Mouse (Mus musculus) heart, adult 9 months (tissue): ENCODE results near the gene Itpr2.
A peak's percentile ranks its signal among the peaks of the same experiment; 100 is the strongest.

Experiments used
- DNase-seq, 2 experiments: peaks; one replicate each; pipeline ENCODE4 v3.0.0; 2022; ENCODE audit warnings: low spot score in 2 of 2

Gene Itpr2

DNA sequence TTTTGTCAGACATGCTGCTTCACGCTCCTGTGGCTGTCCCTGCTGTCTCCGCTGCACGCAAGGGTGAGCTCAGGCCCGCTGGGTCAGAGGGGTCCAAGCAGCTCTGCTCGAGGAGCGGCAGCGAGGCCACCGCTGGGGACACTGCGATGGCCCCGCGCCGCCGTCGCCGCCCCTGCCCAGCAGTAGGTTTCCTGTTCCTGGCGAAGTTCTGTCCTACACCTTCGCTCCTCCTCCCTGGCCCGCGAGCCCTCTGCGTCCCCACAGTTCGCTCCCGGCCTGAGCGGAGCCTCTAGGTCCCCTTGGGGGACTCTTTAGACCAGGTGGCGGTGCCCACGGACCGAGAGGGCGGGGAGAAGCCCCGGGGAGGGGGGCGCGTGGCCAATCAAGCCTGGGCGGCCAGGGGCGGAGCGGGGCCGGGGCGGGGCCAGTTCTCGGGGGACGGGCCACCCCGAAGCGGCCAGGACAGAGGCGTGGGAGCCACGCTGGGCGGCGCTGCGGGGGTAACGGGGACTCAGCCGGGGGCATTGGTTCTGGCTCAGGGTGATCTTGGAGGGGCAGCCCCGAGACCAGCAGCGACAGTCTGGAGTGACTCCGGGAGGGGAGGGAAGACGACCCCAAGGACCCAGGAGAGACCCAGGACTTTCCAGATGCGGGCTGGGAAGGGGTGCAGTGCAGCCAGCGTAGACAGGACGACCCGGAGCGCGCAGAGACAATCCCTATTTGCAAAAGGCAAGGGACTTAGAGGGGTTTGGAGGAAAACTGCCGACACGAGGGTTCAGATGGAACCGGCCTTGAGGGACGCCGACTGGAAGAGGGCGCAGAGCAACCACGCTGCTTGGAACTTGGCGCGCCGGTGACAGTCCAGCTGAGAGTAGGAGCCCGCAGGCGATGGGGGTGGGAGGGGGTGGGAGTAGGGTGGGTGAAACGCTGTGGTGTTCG lies at the start of gene Itpr2:
Itpr2 (minus strand) TSS at position 358 of the 939 bp plus-strand sequence.
- peak; percentile 92 for DNase-seq

DNA sequence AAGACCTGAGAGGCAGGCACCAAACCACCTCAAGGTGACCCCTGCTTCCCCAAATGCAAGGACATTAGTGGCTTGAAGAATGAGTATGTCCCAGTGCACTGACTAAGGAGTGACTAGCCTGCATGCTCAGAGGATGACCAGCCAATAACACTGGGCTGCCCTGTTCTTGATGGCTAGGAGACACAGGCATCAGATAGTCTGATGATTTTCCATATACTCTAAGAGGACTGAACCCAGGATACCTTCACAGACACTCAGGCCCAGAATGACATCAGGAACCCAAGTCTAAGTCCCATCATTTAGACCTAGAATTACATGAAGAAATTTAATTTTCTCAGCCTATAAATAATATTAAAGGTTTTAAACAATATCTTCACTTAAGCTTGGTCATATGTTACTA lies 49.3 kb upstream of the Itpr2 start:
- DNase-seq, result no peak

DNA sequence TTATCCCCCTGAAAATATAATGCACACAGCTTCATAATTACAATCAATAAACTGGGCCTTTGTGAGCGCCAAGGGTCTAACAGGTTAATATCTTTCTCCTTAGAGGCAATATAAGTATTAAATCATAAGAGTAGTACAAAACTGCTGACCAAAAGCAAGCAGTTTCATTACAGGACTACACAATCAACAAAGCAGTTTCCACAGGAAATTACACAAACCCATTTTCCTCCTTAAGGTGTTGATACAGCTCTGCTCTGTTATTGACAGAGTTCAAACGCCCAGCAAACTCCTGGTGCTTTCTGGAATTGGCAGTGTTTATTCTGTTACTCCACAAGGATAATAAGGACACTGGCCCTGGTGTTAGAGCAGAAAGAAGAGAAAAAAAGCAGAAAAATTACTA lies 48.4 kb upstream of the Itpr2 start:
- no peak for DNase-seq

DNA sequence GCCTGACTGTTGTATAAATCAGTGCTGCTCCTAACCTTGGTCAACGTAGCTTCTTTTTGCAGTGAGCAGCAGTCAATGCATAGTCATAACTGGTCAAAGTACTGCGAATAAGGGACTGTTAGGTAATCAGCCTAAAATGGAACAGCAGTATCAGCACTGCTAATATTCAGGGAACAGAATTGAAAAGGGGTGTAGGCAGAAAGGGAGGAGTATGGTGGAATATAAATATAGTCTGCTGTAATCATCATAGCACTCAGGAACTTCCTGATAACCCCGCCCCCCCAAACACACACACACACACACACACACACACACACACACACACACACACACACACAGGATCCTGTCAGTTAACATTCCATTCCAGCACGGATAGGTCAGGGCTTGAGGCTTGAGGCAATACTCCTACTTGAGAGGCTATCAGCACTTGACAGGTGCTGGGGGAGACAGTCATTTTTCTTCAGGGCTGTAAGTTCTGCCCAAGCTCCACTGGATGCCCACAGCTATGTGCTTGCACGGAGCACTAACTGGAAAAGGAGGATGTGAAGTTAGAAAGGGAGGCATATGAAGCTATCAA lies 43.4 kb upstream of the Itpr2 start:
- peak; percentile 11 to 21 for DNase-seq

DNA sequence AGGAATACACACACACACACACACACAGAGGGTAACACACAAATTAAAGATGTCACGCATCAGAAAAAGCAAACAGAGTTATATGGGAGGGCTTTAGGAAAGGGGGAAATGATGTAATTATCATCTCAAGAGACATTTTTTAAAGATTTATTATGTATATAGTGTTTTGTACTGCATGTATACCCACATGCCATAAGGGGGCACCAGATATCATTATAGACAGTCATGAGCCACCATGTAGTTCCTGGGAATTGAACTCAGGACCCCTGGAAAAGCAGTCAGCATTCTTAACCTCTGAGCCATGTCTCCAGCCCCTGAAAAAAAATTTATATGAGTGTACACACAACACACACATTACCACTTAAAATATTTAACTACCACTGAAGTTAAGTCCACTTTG lies 42.6 kb upstream of the Itpr2 start:
- DNase-seq, result no peak

DNA sequence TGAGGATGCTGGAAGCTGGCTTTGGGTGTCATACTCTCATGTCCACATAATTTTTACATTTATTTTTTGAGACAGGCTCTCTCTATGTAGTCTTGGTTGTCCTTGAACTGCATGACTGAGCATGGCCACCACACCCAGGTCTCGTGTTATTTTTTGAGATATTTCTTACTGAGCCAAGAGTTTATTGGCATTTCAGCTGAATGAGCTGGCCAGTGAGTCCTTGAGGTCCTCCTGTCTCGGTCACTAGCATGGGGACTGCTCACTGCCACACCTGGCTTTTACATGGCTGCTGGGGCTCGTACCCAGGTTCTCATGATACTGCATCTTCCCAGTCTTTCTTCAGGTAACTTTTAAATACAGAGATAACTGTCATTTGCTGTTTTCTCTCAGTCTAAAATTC lies 38.4 kb upstream of the Itpr2 start:
- no peak for DNase-seq

DNA sequence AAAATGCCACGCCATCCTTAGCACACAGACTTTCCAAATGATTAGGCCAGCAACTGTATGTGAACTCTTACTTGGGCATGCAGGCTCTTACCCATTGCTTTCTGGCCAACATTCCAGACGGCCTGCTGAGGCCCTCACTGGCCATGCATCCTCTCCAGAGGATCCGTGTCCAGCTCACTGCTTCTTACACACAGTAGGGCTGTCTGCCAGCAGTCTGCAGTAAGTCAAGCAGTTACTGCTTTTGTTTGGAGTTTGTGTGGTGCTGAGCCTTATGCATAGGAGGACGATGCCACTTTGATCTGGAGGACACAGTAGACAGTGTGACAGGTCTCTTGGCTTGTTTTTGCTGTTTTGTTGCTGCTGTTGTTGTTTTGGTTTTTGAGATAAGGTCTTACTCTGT lies 36.6 kb upstream of the Itpr2 start:
- DNase-seq, result peak in 1 of 2 experiments; percentile 13

DNA sequence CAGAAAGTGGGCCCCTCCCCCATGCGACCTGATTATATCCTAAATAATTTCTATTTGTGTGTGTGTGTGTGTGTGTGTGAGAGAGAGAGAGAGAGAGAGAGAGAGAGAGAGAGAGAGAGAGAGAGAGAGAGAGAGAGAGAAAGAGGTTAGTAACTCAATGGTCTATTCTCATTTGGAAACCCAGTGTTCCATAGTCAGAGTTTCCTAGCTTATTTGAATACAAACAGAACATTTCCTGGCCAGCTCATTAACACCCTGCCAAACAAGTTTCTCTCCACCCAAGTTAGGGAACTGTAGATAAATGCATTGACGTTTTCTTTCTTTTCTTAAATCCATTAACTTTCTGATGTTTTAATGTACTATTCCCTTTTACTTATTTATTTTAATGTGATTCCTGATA lies 36.0 kb upstream of the Itpr2 start:
- no peak for DNase-seq

DNA sequence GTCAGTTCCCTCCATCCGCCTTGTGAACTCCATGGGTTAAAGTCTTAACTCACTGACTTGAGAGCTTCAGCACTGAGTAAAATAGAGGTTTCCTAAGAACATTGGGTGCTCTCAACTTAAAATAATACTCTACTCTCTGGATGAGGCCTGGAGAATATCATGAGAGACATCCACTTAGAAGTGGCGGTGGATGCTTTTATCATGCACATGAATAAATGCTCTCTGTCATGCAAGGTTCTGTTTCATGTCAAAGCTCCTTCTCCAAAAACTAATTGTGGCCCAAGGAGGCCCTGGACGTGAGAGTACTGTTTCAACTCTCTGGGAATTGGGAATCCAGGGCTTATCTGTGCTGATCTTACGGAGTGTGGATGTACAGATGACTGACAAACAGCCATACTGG lies 35.1 kb upstream of the Itpr2 start:
- no peak for DNase-seq

DNA sequence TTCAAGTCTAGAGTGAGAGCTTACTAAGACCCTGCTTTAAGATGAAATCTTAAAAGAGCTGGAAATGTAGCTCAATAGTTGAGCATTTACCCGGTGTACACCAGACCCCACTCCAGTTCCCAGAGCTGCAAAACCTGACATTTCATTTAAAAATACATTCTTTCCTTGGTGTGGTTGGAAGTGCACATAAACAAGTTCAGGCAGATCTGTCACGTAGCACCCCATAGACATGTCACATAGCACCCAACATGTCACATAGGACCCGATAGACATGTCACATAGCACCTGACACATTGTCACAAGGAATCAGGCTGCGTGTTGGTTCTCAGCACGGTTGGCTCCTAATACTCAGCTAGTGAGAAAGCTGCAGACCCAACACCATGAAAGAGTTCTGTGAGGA lies 33.5 kb upstream of the Itpr2 start:
- no peak for DNase-seq

DNA sequence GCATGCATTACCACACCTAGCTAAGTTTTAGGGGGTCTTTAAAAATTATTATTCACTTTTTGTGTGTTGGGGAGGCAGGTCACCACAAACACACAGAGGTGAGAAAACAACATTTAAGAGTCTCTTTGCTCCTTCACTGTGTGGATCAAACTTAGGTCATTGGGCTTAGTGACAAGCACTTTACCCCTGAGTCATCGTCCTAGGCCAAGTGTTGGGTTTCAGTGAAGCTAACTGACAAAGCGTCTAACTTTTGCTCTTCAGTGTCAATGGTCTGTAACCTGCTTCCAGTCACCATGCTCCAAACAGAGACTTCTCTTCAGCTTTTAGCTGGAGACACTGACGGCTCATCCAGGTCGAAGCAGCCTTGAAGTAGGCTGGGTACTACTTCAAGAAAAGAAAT lies 31.1 kb upstream of the Itpr2 start:
- no peak for DNase-seq

DNA sequence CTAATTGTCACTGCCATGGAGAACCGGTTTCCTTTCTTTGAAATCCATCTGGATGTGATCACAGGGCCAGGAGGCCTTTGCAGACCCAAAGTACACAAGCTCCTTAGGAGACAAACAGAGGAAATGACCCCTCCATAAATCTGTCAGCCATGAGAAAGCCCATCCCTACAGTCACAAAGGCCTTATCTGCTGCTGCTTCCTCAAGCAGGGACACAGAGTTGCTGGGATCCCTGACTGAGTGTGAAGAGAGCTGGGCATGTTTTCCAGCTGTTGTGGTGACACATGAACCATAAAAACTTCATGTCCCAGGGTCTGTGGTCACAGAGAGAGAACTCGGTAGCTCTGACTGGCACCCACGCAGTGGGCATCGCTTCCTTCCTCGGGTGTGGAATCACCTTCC lies 28.7 kb upstream of the Itpr2 start:
- peak; percentile 27 to 39 for DNase-seq

DNA sequence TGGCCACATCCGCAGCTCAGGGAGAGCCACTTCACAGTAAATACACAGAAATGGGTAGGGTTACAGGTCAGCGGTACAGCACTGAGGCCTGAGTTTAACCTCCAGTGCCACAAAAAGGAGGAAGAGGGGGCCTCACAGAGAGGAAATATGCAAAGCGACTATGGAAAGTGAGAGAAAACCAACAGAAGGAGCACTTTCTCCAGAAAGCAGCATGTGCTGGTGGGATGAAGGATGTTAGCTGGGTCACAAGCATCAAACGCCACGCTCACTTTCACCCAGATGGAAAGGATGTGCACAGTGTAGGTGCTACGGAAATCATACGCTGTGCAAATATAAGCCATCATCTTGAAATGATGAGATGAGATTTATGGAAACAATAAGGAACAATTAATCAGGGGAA lies 28.3 kb upstream of the Itpr2 start:
- DNase-seq, result no peak

DNA sequence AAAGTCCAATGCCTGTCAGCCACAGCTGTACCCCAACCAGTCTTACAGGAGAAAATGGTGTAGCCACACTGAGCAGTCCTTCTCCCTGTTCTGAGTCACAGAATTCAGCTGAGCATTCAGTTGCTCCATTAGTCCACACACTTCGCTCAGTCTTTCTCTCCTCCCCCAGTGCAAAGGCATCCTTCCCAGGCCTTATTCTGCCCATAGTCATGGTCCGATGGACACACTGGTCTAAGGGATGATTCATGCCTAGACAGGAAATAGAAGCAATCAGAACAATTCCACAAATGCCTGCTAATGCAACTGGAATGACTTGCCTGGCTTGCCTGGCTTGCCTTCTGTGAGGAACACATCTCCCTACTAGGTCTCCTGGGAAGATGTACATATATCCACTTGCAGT lies 25.5 kb upstream of the Itpr2 start:
- DNase-seq, result no peak

DNA sequence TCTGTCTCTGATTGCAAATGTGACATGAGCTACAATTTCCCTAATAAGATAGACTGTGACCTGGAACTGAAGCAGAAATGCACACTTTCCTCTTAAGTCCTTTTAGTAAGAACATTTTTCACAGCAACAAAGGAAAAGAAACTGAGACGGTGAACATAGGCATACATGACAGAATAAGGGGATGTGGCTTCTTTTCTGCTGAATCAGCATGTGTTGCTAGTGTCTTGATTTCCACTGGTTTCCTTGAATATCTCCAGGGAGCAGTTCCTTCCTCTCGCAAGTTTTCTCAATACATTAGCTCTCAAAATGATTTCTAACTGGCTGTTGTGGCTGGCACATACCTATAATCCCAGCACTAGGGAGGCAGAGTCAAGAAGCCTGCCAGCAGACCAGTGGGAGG lies 23.5 kb upstream of the Itpr2 start:
- no peak for DNase-seq

DNA sequence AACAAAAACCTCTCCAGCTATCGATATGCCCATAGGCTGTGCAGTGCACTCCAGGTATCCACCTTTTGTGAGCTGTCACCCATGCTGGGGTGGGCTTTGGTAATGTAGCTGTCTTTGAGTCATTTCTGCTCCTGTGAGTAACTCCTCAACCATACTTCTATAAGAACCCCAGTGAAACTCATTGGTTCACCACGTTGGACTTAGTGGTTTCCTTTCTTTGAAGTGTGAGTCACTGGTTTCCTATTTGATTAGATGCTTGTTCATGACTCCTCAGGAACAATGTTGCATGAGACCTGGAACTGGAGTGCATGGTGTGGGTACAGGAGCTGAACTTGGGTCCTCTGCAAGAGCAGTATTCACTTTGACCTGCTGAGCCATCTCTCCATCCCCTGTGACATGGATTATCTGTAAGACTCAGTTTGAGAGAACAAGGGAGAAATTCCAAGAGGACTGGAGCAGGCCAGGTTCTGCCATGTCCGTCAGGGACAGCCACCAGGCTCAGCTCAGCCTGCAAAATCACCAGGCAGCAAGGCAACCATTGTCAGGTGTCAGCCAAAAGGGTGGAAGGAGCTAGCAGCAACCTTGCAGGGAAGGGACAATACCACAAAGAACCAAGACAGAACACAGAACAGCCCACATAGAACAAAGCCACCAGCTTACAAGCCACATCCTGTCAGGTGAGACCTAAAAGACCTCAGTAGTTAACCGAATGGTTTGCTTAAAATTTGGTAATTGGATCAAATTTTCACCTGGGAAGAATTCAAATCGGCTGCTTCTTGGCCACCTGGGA lies 19.6 kb upstream of the Itpr2 start:
- no peak for DNase-seq

DNA sequence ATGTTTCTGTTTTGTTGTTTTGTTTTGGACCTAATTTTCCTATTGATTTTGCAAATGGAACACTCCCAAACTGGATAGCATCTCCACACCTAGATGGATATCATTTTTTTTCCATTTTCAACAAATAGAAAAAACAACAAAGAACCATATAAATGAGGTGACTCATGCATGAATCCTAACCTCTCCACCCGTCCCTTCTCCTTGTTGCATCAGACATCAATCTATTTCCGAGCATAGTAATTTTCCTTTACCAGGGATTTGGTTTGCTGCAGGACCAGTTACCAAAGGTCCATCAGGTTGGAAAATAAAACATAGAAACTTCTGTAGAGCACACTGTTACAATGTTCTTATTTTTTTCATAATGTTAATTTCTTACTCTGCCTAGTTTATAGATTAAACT lies 17.0 kb upstream of the Itpr2 start:
- DNase-seq, result no peak

DNA sequence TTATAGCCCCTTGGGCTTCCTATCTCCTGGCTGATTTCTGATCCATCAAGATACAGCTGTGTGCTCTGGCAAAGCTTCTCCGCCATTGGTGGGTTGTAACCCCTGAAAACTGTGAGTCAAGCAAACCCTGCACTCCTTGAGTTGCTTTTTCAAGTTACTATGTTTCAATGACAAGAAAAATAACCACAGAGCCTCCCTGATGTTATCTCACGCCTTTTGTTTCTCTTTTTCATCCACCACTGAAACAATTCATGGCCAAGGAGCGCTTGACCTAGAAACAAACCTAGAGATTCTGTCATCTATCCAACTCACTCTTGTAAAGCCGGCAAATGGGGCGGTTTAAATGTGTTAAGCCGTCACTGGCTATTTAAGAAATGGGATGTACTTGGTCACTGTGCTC lies 13.9 kb upstream of the Itpr2 start:
- DNase-seq, result no peak

DNA sequence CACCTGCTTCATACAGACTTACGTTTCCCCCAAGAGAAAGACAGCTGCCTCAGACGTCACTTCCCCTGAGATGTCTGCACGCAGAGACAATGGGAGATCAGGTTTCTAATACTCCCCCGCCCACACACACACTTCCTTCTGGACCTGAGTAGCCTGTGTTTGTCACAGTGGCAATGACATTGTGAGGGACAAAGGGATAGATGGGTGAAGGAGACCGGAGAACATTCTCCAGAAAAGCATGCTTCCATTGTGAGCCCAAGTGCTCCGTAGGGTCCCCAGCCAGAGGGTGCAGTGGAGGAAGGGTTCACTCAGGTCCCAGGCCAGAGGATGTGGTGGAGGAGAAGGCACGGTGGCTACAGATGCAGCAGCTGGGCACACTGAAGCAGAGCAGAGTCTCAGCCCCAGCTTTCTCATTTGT lies 12.5 kb upstream of the Itpr2 start:
- DNase-seq, result peak in 1 of 2 experiments; percentile 14

DNA sequence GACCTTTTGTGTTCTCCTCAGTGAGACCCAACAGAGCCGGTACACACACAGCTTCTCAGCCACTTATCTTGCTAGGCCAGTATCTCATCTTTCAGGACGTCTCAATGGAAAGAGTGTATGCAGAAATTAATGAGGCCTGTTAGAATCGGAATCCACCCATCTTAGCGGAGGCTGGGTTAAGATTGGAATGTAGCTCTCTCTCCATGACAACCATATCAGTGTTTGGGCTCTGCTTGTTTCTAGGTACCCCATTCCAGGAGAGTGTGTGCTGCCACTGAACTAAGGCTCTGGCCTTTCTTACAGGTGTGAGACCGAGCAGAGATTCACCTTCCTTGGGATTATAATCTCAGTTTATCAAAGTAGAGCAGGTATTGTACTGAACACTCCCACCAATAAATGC lies 11.9 kb upstream of the Itpr2 start:
- no peak for DNase-seq

DNA sequence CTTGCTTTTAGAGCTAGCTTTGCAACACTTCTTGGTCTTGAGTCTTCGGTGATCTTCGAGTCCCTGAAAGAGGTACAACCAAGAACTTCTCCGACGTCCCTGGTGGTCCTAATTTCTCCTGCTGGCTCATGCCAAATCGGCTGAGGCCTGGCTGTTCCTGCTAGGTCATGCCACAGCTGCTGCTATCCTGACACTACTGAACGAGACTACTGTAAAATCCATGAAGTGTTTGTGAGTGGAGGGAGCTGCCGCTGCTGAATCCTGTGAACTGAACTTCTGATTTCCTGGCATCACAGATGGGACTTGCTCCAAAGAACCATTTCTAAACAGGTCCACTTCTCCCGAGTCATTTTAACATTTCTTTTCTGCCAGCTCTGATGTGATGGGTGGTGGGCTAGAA lies 11.4 kb upstream of the Itpr2 start:
- DNase-seq, result no peak

DNA sequence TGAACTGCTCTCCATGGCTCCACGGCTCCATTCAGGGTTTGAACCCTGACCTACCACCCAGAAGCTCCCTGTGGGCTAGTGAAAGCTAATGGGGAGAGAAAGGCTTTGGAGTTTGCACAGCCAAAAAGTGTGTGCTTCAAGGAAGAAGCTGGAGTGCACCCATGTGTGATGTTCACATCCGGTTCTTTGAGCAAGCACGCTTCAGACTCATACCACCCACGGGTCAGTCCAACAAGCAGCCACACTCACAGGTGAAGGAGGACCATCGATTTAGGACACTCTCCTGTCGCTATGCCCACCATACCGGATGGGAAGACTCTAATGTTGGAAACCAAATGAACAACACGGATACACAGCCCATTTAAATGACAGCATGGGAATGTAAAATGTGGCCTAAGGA lies 9.5 kb upstream of the Itpr2 start:
- no peak for DNase-seq

DNA sequence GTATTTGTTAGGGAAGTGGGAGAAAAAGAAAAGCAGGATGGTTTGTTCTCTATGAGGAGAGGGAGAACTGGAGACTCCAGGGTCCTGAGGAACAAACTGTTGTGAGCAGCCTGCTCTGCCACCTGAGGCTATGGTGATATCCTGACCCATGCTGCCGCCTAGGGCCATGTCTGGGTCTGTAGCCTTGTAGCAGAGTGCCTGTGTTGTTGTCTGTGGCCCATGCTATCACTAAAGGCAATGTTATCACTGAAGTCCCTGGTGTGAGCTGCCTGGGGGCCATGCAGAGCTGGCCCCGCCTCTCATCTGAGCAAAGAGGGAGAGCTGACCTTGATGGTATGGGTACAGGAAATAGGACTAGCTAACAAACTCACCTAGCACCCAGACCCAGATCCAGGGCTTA lies 7.9 kb upstream of the Itpr2 start:
- no peak for DNase-seq
